Mouse (Mus musculus) G1E (cell line): ENCODE data around the gene Ttc25.

ENCODE experiments used
- CTCF ChIP-seq: IDR thresholded peaks from 2 replicates; pipeline ENCODE4 v1.5.1; 2012; ENCODE audit warnings: low read depth, low read length, inconsistent platforms, mixed read lengths
- GATA1 ChIP-seq: IDR thresholded peaks from 2 replicates; pipeline ENCODE4 v1.6.1; 2012; ENCODE audit warnings: borderline replicate concordance, low read length, inconsistent platforms, mixed read lengths
- GATA2 ChIP-seq: IDR thresholded peaks from 2 replicates; pipeline ENCODE4 v1.6.1; 2012; ENCODE audit warnings: low read depth, low read length, inconsistent platforms, borderline replicate concordance
- TAL1 ChIP-seq: conservative IDR thresholded peaks from 2 replicates; pipeline ENCODE4 v1.6.1; 2012; ENCODE audit warnings: low read depth, low read length, inconsistent platforms, mixed read lengths

- TF ChIP-seq CTCF (no peak), GATA2 (no peak), GATA1 (no peak), TAL1 (no peak)
These were observed 30.8 kb downstream of the Ttc25 start for GRCm38 (mm10) chr11:100576256-100576655.
